Mouse (Mus musculus) stomach, postnatal 0 days (tissue): ENCODE data around the gene Gdap1l1. TPM values are rescaled to one million over a fixed set of nuclear protein-coding genes. Genes with fewer than 3 reads are reported as not detected.

ENCODE experiments used
- ATAC-seq: fragments of 200-750 bp; cut with Nextera tagmentation; 2 replicates; pipeline ENCODE4 v1.8.0; 2017; ENCODE audit not compliant: low FRiP score, low TSS enrichment
- DNase-seq: peaks from one replicate; pipeline ENCODE4 v3.0.0-alpha.2; 2016; ENCODE audit warnings: low spot score
- H3K27ac ChIP-seq: fragments of 300-500 bp; sonication (generic); replicated peaks from 2 replicates; pipeline ENCODE4 v1.5.1; 2014; ENCODE audit warnings: mild to moderate bottlenecking, control low read depth
- H3K27me3 ChIP-seq: fragments of 300-500 bp; sonication (generic); 2 replicates; pipeline ENCODE4 v1.6.1; 2014; ENCODE audit warnings: low read length; ENCODE audit not compliant: control insufficient read depth, insufficient read depth
- H3K36me3 ChIP-seq: fragments of 300-500 bp; sonication (generic); 2 replicates; pipeline ENCODE4 v1.6.1; 2014; ENCODE audit warnings: low read length, mixed read lengths; ENCODE audit not compliant: control insufficient read depth, insufficient read depth
- H3K4me1 ChIP-seq: fragments of 300-500 bp; sonication (generic); replicated peaks from 2 replicates; pipeline ENCODE4 v1.6.1; 2014; ENCODE audit warnings: antibody characterized with exemption; ENCODE audit not compliant: control insufficient read depth, insufficient read depth
- H3K4me2 ChIP-seq: fragments of 300-500 bp; sonication (generic); replicated peaks from 2 replicates; pipeline ENCODE4 v1.6.1; 2014; ENCODE audit warnings: low read depth, mild to moderate bottlenecking, control low read depth, moderate library complexity
- H3K4me3 ChIP-seq: fragments of 300-500 bp; sonication (generic); 2 replicates; pipeline ENCODE4 v1.5.1; 2014; ENCODE audit warnings: low read depth, low read length, control low read depth
- H3K9ac ChIP-seq: fragments of 300-500 bp; sonication (generic); 2 replicates; pipeline ENCODE4 v1.6.1; 2014; ENCODE audit warnings: mild to moderate bottlenecking, low read length, control low read depth, mixed read lengths
- H3K9me3 ChIP-seq: fragments of 300-500 bp; sonication (generic); 2 replicates; pipeline ENCODE4 v1.6.1; 2016; ENCODE audit warnings: low read length; ENCODE audit not compliant: control insufficient read depth
- CTCF ChIP-seq: IDR thresholded peaks from 2 replicates; pipeline ENCODE4 v1.5.1; 2016; ENCODE audit warnings: antibody characterized with exemption, low read depth, mild to moderate bottlenecking, moderate library complexity
- EP300 ChIP-seq: optimal IDR thresholded peaks from 2 replicates; pipeline ENCODE3; 2016; ENCODE audit warnings: antibody characterized with exemption
- WGBS: fragments of 180-500 bp; shearing (Covaris S2); extraction: QIAGEN DNeasy Blood & Tissue Kit; methylation state at CpG from one replicate; pipeline ENCODE4 v1.1.7; 2014; 5-methylcytosine and 5-hydroxymethylcytosine counted together
- polyA plus RNA-seq: library from polyadenylated mRNA; unstranded; fragments of >200 nt; fragmentation: Nextera tagmentation; extraction: Ambion mirVana; gene quantifications from 2 replicates; pipeline ENCODE4 v1.2.1, GENCODE M21; 2015

The Gdap1l1 gene
- polyA plus RNA-seq = 1.9 and 2.7 TPM in 2 replicates

DNA sequence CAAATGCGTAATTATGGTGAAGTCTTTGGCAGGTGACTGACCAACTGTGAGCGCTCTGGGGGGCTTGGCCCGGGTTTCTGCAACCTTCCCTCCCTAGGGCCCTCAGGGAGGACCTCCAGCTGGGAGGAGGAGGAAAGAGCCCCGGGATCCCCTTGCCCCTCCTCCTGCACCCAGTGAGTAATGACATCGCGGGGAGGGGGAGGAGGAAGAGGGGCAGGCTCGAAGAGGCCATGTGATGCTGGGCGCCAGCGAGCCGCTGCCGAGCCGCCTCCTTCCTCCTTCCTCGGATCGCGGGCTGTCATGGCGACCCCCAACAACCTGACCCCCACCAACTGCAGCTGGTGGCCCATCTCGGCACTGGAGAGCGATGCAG, at the start of gene Gdap1l1:
Gdap1l1 (plus strand) TSS at position 231 of the 373 bp plus-strand sequence.
- 2% methylated on average over 15 of the region's 18 CpGs for WGBS
- ATAC-seq = peak; percentile 38; the same call in 1 of the 2 replicates
- no peak within 1 kb of the TSS for H3K9ac ChIP-seq
- no peaks in the 10 kb centered on the region for H3K9me3 ChIP-seq
- H3K4me1 ChIP-seq = no peaks in the 10 kb centered on the region
- TF ChIP-seq CTCF (no peak), EP300 (no peak)
- DNase-seq = no peak
- no peaks in the 10 kb centered on the region for H3K27me3 ChIP-seq
- no peaks in the 10 kb centered on the region for H3K36me3 ChIP-seq
- peak within 1 kb of the TSS; percentile 33 for H3K4me3 ChIP-seq
- H3K27ac ChIP-seq = no peak within 1 kb of the TSS
- H3K4me2 ChIP-seq = peak within 1 kb of the TSS; percentile 44

DNA sequence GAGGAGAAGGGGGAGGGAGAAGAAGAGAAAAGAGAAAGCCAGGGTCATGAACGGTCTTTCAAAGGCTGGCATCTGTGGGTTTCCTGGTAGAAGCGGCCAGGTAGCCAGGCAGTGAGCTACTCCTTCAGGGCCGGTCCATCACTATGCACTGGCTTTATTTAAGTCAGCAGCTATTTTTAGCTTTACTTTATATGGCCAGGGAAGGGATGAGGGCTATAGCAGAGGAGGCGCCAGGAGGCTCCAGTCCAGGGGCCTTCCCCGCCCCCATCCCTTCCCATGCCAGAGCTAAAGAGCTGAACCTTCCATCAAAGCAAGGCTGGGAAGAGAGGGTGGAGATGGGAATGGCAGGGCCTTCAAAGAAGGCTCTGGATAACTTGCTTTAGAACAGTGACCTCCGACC, 45.8 kb upstream of the Gdap1l1 start:
- no peaks in the 10 kb centered on the region for H3K9me3 ChIP-seq
- no peak overlapping the region for H3K9ac ChIP-seq
- TF ChIP-seq CTCF (no peak), EP300 (no peak)
- H3K36me3 ChIP-seq = no peaks in the 10 kb centered on the region
- 58% methylated on average over 6 of the region's 6 CpGs for WGBS
- peak overlapping the region; percentile 6; the same call in 1 of the 2 replicates for H3K4me2 ChIP-seq
- H3K4me3 ChIP-seq = no peak overlapping the region
- H3K4me1 ChIP-seq = no peaks in the 10 kb centered on the region
- ATAC-seq (peak; percentile 79), DNase-seq (no peak)
- H3K27me3 ChIP-seq = no peaks in the 10 kb centered on the region
- peak overlapping the region; percentile 50; the same call in 1 of the 2 replicates for H3K27ac ChIP-seq

DNA sequence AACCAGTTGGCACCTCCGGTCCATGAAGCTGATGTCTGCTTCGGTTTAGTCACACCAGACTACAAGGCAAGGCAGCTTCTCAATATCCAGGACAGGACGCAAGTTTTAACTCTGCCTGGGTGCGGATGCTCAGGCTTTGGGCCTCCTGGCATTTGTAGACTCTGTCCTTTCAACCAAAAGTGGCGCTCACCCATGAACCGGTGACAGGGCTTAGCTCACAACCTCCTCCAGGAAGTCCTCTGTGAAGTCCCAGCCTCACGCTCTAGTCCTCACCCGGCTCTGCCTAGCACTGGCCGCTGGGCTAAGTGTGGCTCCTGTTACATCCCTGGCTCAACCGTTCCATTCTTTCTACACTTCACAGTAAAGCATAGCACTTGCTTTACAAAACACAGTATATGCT, 45.0 kb upstream of the Gdap1l1 start:
- H3K27me3 ChIP-seq = no peaks in the 10 kb centered on the region
- ATAC-seq = no peak
- TF ChIP-seq CTCF (no peak), EP300 (no peak)
- no peaks in the 10 kb centered on the region for H3K36me3 ChIP-seq
- H3K4me3 ChIP-seq = peak overlapping the region; percentile 12; the same call in 1 of the 2 replicates
- H3K9ac ChIP-seq = no peak overlapping the region
- no peak for DNase-seq
- no peaks in the 10 kb centered on the region for H3K4me1 ChIP-seq
- H3K9me3 ChIP-seq = no peaks in the 10 kb centered on the region
- H3K4me2 ChIP-seq = peak overlapping the region; percentile 50
- 0 out of 2 replicates have a peak overlapping the region, but pooled peaks have one; percentile 41 for H3K27ac ChIP-seq
- WGBS = 81% methylated on average over 10 of the region's 10 CpGs

DNA sequence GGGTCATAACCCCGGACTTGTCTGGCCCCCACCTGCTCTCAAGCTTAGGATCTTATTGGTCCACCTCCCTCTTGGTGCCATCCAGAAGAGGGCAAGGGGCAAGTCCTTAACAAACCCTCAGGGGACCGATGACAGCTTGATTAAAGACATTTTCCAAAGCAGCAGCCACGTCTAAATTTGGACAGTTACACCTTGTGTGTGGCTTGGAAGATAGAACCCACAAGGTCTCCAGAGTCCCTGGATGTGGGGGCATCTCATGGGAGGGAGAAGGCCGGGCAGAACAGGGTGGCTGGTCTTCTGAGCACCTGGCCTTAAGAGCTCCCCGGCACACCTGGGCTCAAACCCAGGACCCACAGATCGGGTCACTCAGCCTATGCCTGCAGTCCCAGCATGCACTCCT, 44.3 kb upstream of the Gdap1l1 start:
- H3K4me3 ChIP-seq = peak overlapping the region; percentile 47
- DNase-seq = no peak
- no peaks in the 10 kb centered on the region for H3K9me3 ChIP-seq
- H3K27me3 ChIP-seq = no peaks in the 10 kb centered on the region
- peak overlapping the region; percentile 59; the same call in 1 of the 2 replicates for H3K27ac ChIP-seq
- no peaks in the 10 kb centered on the region for H3K4me1 ChIP-seq
- no peak for ATAC-seq
- WGBS = 51% methylated on average over 6 of the region's 6 CpGs
- no peaks in the 10 kb centered on the region for H3K36me3 ChIP-seq
- H3K9ac ChIP-seq = peak overlapping the region; percentile 8; the same call in 1 of the 2 replicates
- peak overlapping the region; percentile 50 for H3K4me2 ChIP-seq
- TF ChIP-seq EP300 (no peak), CTCF (no peak)

DNA sequence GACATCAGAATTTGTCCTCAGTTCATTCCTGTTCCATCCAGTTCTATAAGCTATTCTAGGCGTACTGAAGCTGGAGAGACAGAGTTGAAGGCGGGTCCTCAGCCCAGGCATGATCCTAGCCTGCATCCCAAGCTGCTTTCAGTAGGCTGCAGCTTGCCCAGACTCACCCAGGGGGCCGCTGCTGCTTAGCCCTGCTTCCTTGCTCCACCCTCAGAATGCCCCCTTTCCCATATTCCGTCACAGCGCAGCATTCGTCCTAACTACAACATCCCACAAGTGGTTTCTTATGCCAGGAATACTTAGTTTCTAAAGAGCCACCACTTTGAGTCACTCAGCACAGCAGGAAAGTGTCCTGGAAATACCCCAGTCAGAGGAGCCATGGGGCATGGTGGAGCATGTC, 43.3 kb upstream of the Gdap1l1 start:
- Histone ChIP-seq H3K4me2 (peak overlapping the region; percentile 50), H3K27ac (peak overlapping the region; percentile 59; the same call in 1 of the 2 replicates), H3K36me3 (no peaks in the 10 kb centered on the region), H3K9me3 (no peaks in the 10 kb centered on the region), H3K9ac (peak overlapping the region; percentile 50), H3K27me3 (no peaks in the 10 kb centered on the region), H3K4me1 (no peaks in the 10 kb centered on the region), H3K4me3 (peak overlapping the region; percentile 47)
- no peak for TF ChIP-seq CTCF
- TF ChIP-seq EP300 = no peak
- no peak for DNase-seq
- no peak for ATAC-seq
- 54% methylated on average over 6 of the region's 6 CpGs for WGBS

DNA sequence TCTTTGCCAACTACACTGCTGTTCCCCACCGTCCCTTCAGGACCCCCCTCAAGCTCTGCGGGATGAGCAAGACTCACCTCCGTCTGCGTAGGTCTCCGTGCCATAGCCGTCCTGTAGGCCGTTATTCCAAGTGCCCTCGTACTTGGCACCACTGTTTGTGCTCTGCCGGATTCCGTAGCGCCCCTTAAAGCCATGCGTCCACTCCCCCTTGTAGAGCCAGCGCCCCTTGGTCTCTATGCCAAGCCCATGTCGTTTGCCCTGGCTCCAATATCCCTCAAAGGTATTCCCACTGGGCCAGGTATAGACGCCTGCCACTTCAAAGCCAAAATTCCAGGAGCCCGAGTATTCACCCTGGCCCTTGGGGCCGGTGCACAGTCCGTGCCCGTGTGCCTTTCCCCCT, 41.2 kb upstream of the Gdap1l1 start:
- ATAC-seq = no peak
- H3K27ac ChIP-seq = peak overlapping the region; percentile 86
- peak overlapping the region; percentile 50 for H3K4me2 ChIP-seq
- peak overlapping the region; percentile 71 for H3K9ac ChIP-seq
- no peaks in the 10 kb centered on the region for H3K4me1 ChIP-seq
- no peaks in the 10 kb centered on the region for H3K27me3 ChIP-seq
- H3K36me3 ChIP-seq = no peaks in the 10 kb centered on the region
- no peaks in the 10 kb centered on the region for H3K9me3 ChIP-seq
- DNase-seq = no peak
- TF ChIP-seq CTCF (no peak), EP300 (no peak)
- 73% methylated on average over 19 of the region's 19 CpGs for WGBS
- peak overlapping the region; percentile 47 for H3K4me3 ChIP-seq
